Mouse (Mus musculus) c-Kit-positive CD71-positive TER-119-positive erythroid progenitor cells, embryonic 14.5 days (primary cell): Measurements from ENCODE around the gene Ifnl2.
"Not testable (repeated sequence)": the region's sequence is repeated elsewhere in the genome, so short reads cannot be mapped to it uniquely, and the experiment has no call there.

Source experiments
- DNase-seq: peaks from one replicate; pipeline ENCODE4 v3.0.0-alpha.2; 2013; ENCODE audit warnings: low spot score

Gene Ifnl2

DNA sequence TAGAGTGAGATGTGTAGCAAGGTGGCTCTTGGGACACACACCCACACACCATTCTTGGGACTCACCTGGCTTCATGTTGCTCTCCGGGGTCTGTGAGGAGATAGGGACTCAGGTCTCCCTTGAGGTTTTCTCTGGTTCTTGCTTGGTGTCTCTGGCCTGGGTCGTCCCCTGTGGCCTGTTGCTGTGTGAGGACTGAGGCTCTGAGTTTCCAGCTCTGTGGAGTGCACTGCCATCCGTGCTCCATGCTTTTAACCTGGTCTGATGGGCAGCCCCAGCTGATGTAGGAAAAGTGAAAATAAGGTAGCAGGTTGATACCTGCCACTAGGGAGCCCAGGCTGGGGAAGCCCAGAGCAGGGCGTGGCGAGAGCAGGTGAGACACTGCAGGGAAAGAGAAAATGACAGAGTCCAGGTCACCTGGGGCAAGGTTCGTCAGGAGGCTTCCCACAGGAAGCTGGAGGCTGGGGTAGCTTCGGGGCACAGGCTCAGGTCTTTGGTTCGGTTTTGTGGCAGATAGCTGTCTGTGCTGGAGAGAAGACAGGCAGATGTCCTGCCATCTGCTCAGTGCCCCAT lies at the start of gene Ifnl2:
Ifnl2 (minus strand) TSS at position 51 of the 570 bp plus-strand sequence.
- not testable (repeated sequence) for DNase-seq

GRCm38 (mm10) chr7:28558486-28558885 lies 48.2 kb upstream of the Ifnl2 start:
- DNase-seq, result no peak

DNA sequence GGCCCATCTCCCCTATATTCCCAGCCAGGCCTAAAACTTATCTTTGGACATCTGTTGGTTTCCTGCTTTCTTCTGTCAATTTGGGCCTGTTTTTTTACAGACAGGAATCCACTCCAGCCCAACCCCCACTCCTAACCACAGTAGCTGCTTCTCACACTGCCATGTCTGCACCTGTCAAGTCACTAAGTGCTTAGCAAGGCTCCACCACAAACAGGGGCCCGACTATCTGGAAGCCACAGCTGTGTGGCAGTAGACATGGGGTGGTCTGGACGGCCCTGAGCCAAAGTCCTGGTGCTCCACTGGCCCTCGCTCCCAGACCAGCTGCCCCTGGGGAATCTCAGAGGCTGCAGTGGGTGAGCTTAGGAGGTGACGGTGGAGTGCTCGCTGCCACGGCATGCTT lies 47.5 kb upstream of the Ifnl2 start:
- DNase-seq, result no peak

DNA sequence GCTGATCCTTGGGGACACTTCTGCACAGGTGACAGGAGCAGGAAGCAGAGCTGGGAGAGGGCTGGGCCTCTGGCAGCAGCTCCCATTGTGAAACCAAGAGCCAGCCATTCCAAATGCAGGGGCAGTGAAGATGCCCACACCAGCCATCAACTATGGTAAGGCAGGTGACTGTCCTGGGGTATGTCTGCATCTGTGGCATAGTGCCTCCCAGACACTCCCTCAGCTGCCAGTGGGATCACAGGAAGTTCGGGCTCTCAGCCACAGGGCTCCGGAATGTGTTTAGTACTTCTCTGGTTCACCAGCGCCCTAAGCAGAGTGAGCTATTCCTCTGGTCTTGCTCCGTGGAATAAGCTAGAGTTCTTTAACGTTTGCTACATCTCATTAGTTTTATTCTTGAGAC lies 46.8 kb upstream of the Ifnl2 start:
- DNase-seq, result no peak

DNA sequence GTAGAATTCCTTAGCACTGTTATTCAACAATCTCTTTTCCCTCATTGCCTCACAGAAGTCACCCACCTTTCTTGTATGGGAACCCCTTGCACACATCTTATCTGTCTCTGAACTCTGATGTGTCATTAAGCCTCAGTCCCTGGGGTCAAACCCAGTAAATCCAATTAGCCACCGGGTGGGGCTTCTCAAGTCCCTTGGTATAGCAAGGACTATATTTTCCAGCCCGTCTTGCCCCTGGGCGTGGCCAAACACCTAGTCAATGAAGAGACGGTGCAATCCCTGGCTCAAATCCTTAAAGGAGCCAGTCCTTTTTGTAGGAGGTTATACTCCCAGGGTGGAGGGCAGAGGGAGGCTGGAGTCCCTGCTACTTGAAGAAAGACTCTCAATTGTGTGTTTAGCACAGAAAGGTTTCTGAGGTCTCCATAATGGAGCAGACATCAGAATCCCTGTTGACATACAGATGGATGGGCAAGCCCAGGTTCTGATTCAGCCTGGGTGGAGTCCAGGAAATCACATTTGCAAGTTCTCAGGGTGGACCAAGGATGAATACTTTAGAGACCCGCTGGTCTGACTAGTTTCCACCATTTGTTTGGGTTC lies 45.8 kb upstream of the Ifnl2 start:
- DNase-seq, result no peak

DNA sequence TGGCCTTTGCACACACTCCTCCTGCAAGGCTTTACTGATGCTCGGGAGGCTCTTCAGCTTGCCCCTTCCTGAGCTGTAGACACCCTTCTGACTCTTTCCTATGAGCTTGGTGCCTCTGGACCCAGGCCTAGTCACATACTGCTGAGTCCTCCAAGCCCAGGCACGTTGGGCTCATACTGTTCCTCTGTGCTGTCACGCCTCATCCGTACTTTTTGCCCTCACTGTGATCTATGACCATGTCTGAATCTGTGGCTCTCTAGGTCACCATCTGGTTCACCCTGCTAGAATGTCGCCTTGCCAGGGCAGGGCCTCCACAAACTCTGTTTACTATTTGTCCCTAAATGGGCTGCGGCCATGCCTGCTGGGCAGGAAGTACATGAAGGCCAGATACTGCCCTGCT lies 42.8 kb upstream of the Ifnl2 start:
- no peak for DNase-seq

- no peak for DNase-seq
Observed at GRCm38 (mm10) chr7:28547628-28548027, 37.4 kb upstream of the Ifnl2 start.

- no peak for DNase-seq
Observed at GRCm38 (mm10) chr7:28547154-28547553, 36.9 kb upstream of the Ifnl2 start, which contains the start of gene Nccrp1. TSS of gene Nccrp1 (minus strand) at chr7:28547254.

- DNase-seq, result no peak
Observed at GRCm38 (mm10) chr7:28546649-28547048, 36.4 kb upstream of the Ifnl2 start.

- no peak for DNase-seq
Observed at GRCm38 (mm10) chr7:28545891-28546210, 35.6 kb upstream of the Ifnl2 start.

DNA sequence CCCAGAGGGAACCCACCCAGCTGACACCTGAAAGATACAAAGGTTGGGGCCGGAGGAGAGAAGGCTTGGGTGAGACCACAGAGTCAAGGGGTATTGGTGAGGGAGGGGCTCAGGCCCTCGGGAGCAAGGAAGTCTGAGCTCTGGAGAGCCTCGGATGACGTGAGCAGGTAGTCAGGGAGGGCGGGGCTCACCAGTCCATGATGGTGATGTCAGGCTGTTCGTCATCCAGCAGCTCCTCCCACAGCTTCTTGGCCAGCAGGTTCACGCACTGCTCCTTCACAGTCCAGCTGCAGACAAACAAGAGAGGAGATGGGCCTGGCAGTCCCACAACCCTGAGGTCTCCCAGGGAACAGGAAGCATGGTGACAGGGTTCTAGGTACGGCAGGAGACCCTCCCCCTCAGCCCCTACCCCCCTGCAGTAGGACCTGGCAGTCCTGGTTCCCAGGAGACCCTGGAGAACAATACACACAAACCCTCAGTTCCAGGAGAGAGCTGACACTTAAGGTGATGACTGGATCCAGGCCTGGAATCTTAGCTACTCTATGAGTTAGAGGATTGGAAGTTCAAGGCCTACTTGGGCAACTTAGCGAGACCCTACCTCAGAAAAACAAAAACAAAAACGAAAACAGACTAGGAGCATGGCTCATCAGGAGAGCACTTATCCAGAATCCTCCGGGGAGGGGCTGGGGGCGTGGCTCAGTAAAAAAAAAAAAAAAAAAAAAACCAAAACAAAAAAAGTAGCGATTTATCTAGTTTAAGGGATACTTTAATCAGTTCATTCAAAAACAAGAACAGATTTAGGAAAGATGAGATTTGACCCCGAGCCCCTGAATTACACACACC lies 35.0 kb upstream of the Ifnl2 start:
- DNase-seq, result no peak

DNA sequence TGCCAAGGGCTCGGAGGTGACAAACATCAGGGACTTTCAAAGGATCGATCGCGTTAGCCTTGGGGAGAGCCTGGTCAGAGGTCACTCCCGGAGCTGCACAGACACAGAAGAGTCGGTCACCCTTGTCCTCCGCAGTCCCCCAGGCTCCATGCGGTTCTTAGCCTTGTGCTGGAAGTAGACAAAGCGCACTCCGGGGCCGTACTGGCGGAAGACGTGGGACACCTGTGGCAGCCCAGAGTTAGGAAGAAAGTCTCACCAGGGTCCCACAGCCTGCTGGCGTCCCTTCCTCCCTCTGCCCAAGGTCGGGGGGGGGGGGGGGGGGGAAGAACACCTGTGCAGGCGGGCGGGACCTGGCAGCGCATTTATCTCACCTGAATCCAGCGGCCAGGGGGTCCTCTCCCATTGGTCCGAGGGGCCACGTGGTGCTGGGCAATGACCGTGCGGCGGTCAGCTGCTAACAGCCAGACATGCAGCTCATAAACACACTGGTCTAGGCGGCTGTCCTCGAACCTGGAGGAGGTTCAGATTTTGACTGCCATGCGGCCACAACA lies 33.9 kb upstream of the Ifnl2 start:
- DNase-seq, result no peak

DNA sequence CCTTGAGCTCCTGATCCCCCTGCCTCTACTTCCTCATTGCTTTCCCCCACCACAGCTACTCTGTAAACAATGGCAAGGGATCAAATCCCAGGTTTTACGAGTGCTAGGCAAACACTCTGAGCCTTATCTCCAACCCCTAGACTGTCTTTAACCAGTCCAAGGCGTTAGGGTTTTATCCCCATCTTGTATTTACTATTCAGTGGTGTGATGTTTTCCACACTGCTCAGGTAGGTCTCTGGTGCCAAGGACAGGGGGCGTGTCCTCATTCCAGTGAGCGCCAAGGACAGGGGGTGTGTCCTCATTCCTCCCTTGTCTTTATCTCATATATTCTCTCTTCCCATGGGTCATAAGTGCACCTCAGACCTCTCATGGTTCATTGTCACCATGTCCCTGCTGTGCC lies 30.3 kb upstream of the Ifnl2 start, which contains the start of gene Sycn:
Sycn (plus strand) TSS at position 360 of the 400 bp plus-strand sequence.
- DNase-seq, result no peak

- DNase-seq, result not testable (repeated sequence)
Observed at GRCm38 (mm10) chr7:28538886-28539285, 28.6 kb upstream of the Ifnl2 start.

- DNase-seq, result no peak
Observed at GRCm38 (mm10) chr7:28532005-28532404, 21.8 kb upstream of the Ifnl2 start.

GRCm38 (mm10) chr7:28527922-28528719 lies 17.9 kb upstream of the Ifnl2 start:
- DNase-seq, result peak; percentile 67

- DNase-seq, result not testable (repeated sequence)
Observed at GRCm38 (mm10) chr7:28522536-28522935, 12.3 kb upstream of the Ifnl2 start, which contains the start of gene Ifnl3. TSS of gene Ifnl3 (plus strand) at chr7:28522836.

DNA sequence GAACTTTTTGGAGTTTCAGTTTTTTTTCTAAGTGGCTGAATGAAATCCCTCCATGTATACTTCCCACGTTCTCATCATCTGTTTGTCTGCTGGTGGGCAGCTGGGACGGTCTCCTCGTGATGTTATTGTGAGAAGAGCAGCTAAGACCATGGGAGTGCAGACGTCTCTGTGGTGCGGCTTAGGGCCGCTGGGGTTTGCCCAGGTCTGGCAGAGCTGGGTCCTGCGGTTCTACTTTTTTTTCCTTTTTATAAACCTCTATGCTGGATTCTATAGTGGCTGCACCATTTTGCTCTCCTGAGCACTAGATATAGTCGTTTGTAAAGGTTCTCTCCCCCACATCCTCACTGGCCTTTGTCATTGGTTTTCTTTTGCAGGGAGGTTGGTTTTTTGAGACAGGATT lies 1.2 kb upstream of the Ifnl2 start:
- DNase-seq, result no peak

DNA sequence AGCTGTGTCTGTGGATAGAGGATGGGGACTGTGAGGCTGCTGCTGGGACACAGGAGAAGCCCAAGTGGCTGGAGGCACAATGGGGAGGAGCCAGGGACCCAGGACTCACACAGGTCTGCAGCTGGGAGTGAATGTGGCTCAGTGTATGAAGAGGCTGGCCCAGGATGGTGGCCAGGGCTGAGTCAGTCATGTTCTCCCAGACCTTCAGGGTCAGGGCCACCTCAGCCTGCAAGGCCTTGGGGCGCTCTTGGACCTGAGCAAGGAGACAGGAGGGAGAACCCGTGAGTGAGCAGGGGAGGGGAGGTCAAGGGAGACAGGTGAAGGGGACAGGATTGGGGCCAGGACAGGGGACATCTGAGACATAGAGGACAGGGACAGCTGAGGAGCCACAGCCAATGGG lies 1.1 kb downstream of the Ifnl2 start:
- not testable (repeated sequence) for DNase-seq

DNA sequence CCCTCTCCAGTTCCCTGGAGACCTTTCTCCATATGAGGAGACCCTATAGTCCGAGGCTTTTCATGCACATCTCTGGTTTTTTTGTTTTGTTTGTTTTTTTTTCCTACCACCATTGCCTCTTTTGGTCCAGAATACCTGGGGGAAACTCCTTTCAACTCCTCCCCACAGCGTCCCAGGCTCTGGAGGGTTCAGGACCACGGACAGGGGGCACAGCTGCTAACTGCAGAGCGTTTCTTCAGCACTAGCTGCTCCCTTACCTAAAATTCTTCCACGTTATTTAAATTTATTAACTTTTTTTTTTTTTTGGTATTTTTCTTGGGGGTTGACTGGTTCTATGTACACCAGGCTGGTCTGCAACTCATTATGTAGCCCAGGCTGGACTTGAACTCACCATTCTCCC lies 4.7 kb downstream of the Ifnl2 start:
- no peak for DNase-seq

DNA sequence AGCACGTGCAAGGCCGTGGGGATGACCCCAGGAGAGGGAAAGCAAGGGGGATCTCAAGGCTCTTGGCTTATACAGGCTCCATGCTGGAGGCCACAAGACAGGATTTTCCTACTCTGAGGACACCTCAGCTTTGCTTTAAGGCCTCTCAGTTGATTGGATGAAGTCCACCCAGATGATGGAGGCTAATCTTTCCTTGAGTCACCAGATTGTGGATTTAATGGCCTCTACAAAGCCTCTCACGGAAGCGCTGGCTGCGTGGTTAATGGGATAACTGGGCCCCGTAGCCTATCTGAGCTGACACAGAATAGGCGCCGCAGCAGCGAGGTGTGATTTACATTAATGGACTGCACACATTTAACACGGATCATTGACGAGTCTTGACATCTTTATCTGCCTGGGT lies 14.8 kb downstream of the Ifnl2 start:
- no peak for DNase-seq

GRCm38 (mm10) chr7:28492310-28492709 lies 17.9 kb downstream of the Ifnl2 start:
- no peak for DNase-seq
